9 mouse cellular contexts compared by ENCODE assay signal in the genomic region with DNA sequence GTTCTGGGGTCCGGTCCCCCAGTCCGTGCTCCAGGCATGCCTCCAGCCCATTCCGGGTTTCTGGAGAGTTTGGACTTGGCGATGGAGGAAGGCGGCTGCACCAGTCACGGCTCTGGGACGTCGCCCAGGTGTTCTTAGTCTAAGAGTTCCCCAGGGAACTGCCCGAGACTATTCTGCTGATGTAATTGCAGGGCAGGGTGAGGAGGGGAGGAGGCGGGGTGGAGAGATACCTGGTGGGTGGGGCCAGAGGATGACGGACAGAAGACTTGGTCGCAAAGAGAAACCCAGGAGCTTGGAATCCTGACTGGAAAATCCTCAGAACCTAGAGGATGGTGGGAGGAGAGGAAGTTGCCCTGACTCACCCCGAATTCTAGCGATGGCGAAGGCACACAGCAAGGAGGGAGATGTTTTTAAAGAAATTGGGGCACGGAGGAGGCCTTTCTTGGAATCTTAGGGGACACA. TPM values are rescaled to one million over a fixed set of nuclear protein-coding genes. Genes with fewer than 3 reads are reported as not detected.
DNase-seq lines count a peak whose midpoint lies in the region; ATAC-seq and TF ChIP-seq lines count a peak whose summit lies in the region.
"Had no signal": no experiment of that assay in that cellular context is flagged by ENCODE, and none has a peak within 500 bp of the region (broad histone marks: within the 10 kb centered on the region; RNA-seq: fewer than 3 reads in every experiment).

No protein-coding gene starts in this region.

- peaks cover 0 to 7% of the 10 kb centered on the region in 2 experiments; a peak in 3 of 4 replicates for H3K4me1 ChIP-seq in ES-E14 (ENCODE audit: control insufficient read depth in 2 of 2, insufficient read depth in 2 of 2, low read length in 2 of 2, poor library complexity in 1 of 2)
- H3K4me1 ChIP-seq in forebrain, embryonic 15.5 days: no peaks in the 10 kb centered on the region
- H3K4me1 ChIP-seq in lung, embryonic 15.5 days: no peaks in the 10 kb centered on the region

- H3K36me3 ChIP-seq in ES-E14 (ENCODE audit: control insufficient read depth, insufficient read depth, low read length, poor library complexity, severe bottlenecking): no peaks in the 10 kb centered on the region
- no peaks in the 10 kb centered on the region for H3K36me3 ChIP-seq in forebrain, embryonic 15.5 days
- no peaks in the 10 kb centered on the region for H3K36me3 ChIP-seq in lung, embryonic 15.5 days
- no peaks in the 10 kb centered on the region for H3K36me3 ChIP-seq in splenic B cell, adult 2 months (ENCODE audit: control insufficient read depth, insufficient read depth, low read length, poor library complexity, severe bottlenecking)

- peak; percentile 42 for DNase-seq in embryo, embryonic 11 days
- DNase-seq in embryo, embryonic 10 days (ENCODE audit: low spot score): no peak
- DNase-seq in ES-E14 (ENCODE audit: low read depth, low spot score): peak; percentile 86
- DNase-seq in kidney, postnatal 14 days: peak; percentile 37
- DNase-seq in splenic B cell, adult 2 months (ENCODE audit: low read depth, low spot score): peak; percentile 25
- no peak for DNase-seq in thymus, postnatal 14 days

- H3K4me3 ChIP-seq in ES-E14 (ENCODE audit: insufficient read depth in 1 of 2, low read depth in 1 of 2, low read length in 2 of 2, poor library complexity in 1 of 2, severe bottlenecking in 1 of 2): peak overlapping the region; percentile 63 to 73
- peak overlapping the region; percentile 7; the same call in 1 of the 2 replicates for H3K4me3 ChIP-seq in forebrain, embryonic 15.5 days
- no peak overlapping the region for H3K4me3 ChIP-seq in lung, embryonic 15.5 days

- no peak for ATAC-seq in forebrain, embryonic 15.5 days (replicated peaks)
- no peak for ATAC-seq in lung, embryonic 15.5 days (ENCODE audit: borderline replicate concordance, extremely low read depth, low FRiP score, low TSS enrichment)

- in situ Hi-C loops in ES-E14 (cut with MboI; ENCODE audit: low sequenced_read_pairs in 2 of 2, unreplicated experiment in 2 of 2): no loop called here

- no peaks in the 10 kb centered on the region for H3K9me3 ChIP-seq in ES-E14 (ENCODE audit: control insufficient read depth, insufficient read depth, low read depth, low read length)
- no peaks in the 10 kb centered on the region for H3K9me3 ChIP-seq in forebrain, embryonic 15.5 days
- H3K9me3 ChIP-seq in lung, embryonic 15.5 days: no peaks in the 10 kb centered on the region

- 1% methylated on average over 16 of the region's 16 CpGs for WGBS in forebrain, embryonic 15.5 days
- WGBS in lung, embryonic 15.5 days: 3% methylated on average over 16 of the region's 16 CpGs

- H3K27ac ChIP-seq in ES-E14 (ENCODE audit: insufficient read depth, low read depth, low read length, poor library complexity, severe bottlenecking): peak overlapping the region; percentile 73; the same call in 1 of the 2 replicates
- no peak overlapping the region for H3K27ac ChIP-seq in forebrain, embryonic 15.5 days (replicated peaks)
- no peak overlapping the region for H3K27ac ChIP-seq in lung, embryonic 15.5 days

- H3K9ac ChIP-seq in ES-E14 (ENCODE audit: insufficient read depth, low read depth, low read length, poor library complexity, severe bottlenecking): peak overlapping the region; percentile 84
- H3K9ac ChIP-seq in forebrain, embryonic 15.5 days (replicated peaks): no peak overlapping the region
- no peak overlapping the region for H3K9ac ChIP-seq in lung, embryonic 15.5 days

- peak overlapping the region; percentile 36 for H3K4me2 ChIP-seq in forebrain, embryonic 15.5 days (replicated peaks)
- H3K4me2 ChIP-seq in lung, embryonic 15.5 days: peak overlapping the region; percentile 43

- H3K27me3 ChIP-seq in forebrain, embryonic 15.5 days: peaks cover 4% of the 10 kb centered on the region; the same call in 1 of the 2 replicates
- peaks cover 2% of the 10 kb centered on the region for H3K27me3 ChIP-seq in lung, embryonic 15.5 days
- no peaks in the 10 kb centered on the region for H3K27me3 ChIP-seq in splenic B cell, adult 2 months (ENCODE audit: control insufficient read depth, insufficient read depth, low read length, poor library complexity, severe bottlenecking)

TF ChIP-seq in ES-E14, 5 proteins besides CTCF, POLR2A, EP300 and RAD21:
- TF ChIP-seq HCFC1 (IDR thresholded peaks at IDR 0.05; ENCODE audit: borderline replicate concordance, insufficient read depth, low read length): no peak

RNA-seq across cellular contexts. Expression of a gene that starts 22.2 kb away (rescaled TPM):
- total RNA-seq in ES-E14 (2012; rRNA removed): not detected in 2 replicates
- polyA plus RNA-seq in forebrain, embryonic 15.5 days (2015; fragmentation: Nextera tagmentation; extraction: Ambion mirVana): not detected in 2 replicates
- polyA plus RNA-seq in lung, embryonic 15.5 days (2015; fragmentation: Nextera tagmentation; extraction: Ambion mirVana): not detected in 2 replicates
- total RNA-seq: layer of hippocampus, adult 18-20 months had no signal

RNA-seq across cellular contexts. Expression of a gene that starts 34.6 kb away (rescaled TPM):
- total RNA-seq in ES-E14 (2012; rRNA removed): not detected in 2 replicates
- not detected in 2 replicates for polyA plus RNA-seq in forebrain, embryonic 15.5 days (2015; fragmentation: Nextera tagmentation; extraction: Ambion mirVana)
- not detected in 2 replicates for polyA plus RNA-seq in lung, embryonic 15.5 days (2015; fragmentation: Nextera tagmentation; extraction: Ambion mirVana)
- total RNA-seq: layer of hippocampus, adult 18-20 months had no signal

RNA-seq across cellular contexts. Expression of a gene that starts 36.3 kb away (rescaled TPM):
- 17.1 and 32.6 TPM in 2 replicates for total RNA-seq in ES-E14 (2012; rRNA removed)
- polyA plus RNA-seq in forebrain, embryonic 15.5 days (2015; fragmentation: Nextera tagmentation; extraction: Ambion mirVana): 10.9 and 13.0 TPM in 2 replicates
- 3.1 and 3.8 TPM in 2 replicates for polyA plus RNA-seq in lung, embryonic 15.5 days (2015; fragmentation: Nextera tagmentation; extraction: Ambion mirVana)

RNA-seq across cellular contexts. Expression of a gene that starts 50.8 kb away (rescaled TPM):
- 12.7 and 17.2 TPM in 2 replicates for total RNA-seq in ES-E14 (2012; rRNA removed)
- 4.0 and 4.7 TPM in 2 replicates for polyA plus RNA-seq in forebrain, embryonic 15.5 days (2015; fragmentation: Nextera tagmentation; extraction: Ambion mirVana)
- polyA plus RNA-seq in lung, embryonic 15.5 days (2015; fragmentation: Nextera tagmentation; extraction: Ambion mirVana): 36.5 and 38.9 TPM in 2 replicates

RNA-seq across cellular contexts. Expression of a gene that starts 52.6 kb away (rescaled TPM):
- total RNA-seq in ES-E14 (2012; rRNA removed): not detected in 2 replicates
- not detected in 2 replicates for polyA plus RNA-seq in forebrain, embryonic 15.5 days (2015; fragmentation: Nextera tagmentation; extraction: Ambion mirVana)
- polyA plus RNA-seq in lung, embryonic 15.5 days (2015; fragmentation: Nextera tagmentation; extraction: Ambion mirVana): 0.53 TPM in 1 of 2 replicates, not detected in the other
- total RNA-seq: layer of hippocampus, adult 18-20 months had no signal

Comparison
In these comparisons a context has a peak if more than half of its experiments do, and no peak if none do; other contexts are left out.
1. DNase-seq: peak in embryo, embryonic 11 days (single experiment), ES-E14 (single experiment), kidney, postnatal 14 days (single experiment) and splenic B cell, adult 2 months (single experiment); none in embryo, embryonic 10 days (single experiment) and thymus, postnatal 14 days (single experiment).